ENCODE assay signal across 7 mouse cellular contexts in genomic region chr7:58399651-58400050, GRCm38 (mm10).
DNase-seq lines count a peak whose midpoint lies in the region; ATAC-seq and TF ChIP-seq lines count a peak whose summit lies in the region.

No protein-coding gene starts in this region.

- peak overlapping the region; percentile 43 for H3K4me3 ChIP-seq in liver, adult 2 months (ENCODE audit: insufficient read depth, low read depth, low read length)
- peak overlapping the region; percentile 47 for H3K4me3 ChIP-seq in embryonic facial prominence, embryonic 12.5 days
- peak overlapping the region; percentile 53 for H3K4me3 ChIP-seq in intestine, embryonic 15.5 days (replicated peaks)
- H3K4me3 ChIP-seq in myocyte = peak overlapping the region; percentile 25

- no peak; the same call in 1 of the 2 replicates for ATAC-seq in embryonic facial prominence, embryonic 12.5 days (ENCODE audit: insufficient number of reproducible peaks, insufficient read depth, low FRiP score, low TSS enrichment)
- peak; percentile 29 for ATAC-seq in intestine, embryonic 15.5 days

- no peaks in the 10 kb centered on the region for H3K9me3 ChIP-seq in embryonic facial prominence, embryonic 12.5 days
- H3K9me3 ChIP-seq in intestine, embryonic 15.5 days = no peaks in the 10 kb centered on the region

- H3K27me3 ChIP-seq in liver, adult 2 months (ENCODE audit: control insufficient read depth, insufficient read depth, low read length) = no peaks in the 10 kb centered on the region
- no peaks in the 10 kb centered on the region for H3K27me3 ChIP-seq in embryonic facial prominence, embryonic 12.5 days
- no peaks in the 10 kb centered on the region for H3K27me3 ChIP-seq in intestine, embryonic 15.5 days (replicated peaks)
- H3K27me3 ChIP-seq in myocyte (ENCODE audit: control insufficient read depth, insufficient read depth, insufficient read length) = no peaks in the 10 kb centered on the region

- no peak overlapping the region for H3K9ac ChIP-seq in liver, adult 2 months (ENCODE audit: low read depth, low read length)
- H3K9ac ChIP-seq in embryonic facial prominence, embryonic 12.5 days = peak overlapping the region; percentile 27; the same call in 1 of the 2 replicates
- peak overlapping the region; percentile 39 for H3K9ac ChIP-seq in intestine, embryonic 15.5 days

- no peak overlapping the region for H3ac ChIP-seq in myocyte (ENCODE audit: control insufficient read depth, insufficient read length)

- no peaks in the 10 kb centered on the region for H3K36me3 ChIP-seq in liver, adult 2 months (ENCODE audit: control insufficient read depth, insufficient read depth, low read length)
- H3K36me3 ChIP-seq in embryonic facial prominence, embryonic 12.5 days = no peaks in the 10 kb centered on the region
- no peaks in the 10 kb centered on the region for H3K36me3 ChIP-seq in intestine, embryonic 15.5 days
- H3K36me3 ChIP-seq in myocyte (ENCODE audit: control insufficient read depth, insufficient read depth) = no peaks in the 10 kb centered on the region

- H3K4me2 ChIP-seq in embryonic facial prominence, embryonic 12.5 days (replicated peaks) = peak overlapping the region; percentile 51
- H3K4me2 ChIP-seq in intestine, embryonic 15.5 days (replicated peaks) = peak overlapping the region; percentile 58
- H3K4me2 ChIP-seq in myocyte (ENCODE audit: low read depth) = peak overlapping the region; percentile 81

- H3K4me1 ChIP-seq in liver, adult 2 months (ENCODE audit: control insufficient read depth, insufficient read depth, low read length) = peaks cover 3% of the 10 kb centered on the region; the same call in 1 of the 2 replicates
- H3K4me1 ChIP-seq in embryonic facial prominence, embryonic 12.5 days = no peaks in the 10 kb centered on the region
- 0 out of 2 replicates have a peak, but pooled peaks cover 3% of the 10 kb centered on the region for H3K4me1 ChIP-seq in intestine, embryonic 15.5 days (replicated peaks)

- H3K79me2 ChIP-seq in liver, adult 2 months (ENCODE audit: control insufficient read depth, insufficient read depth, low read length) = no peaks in the 10 kb centered on the region
- H3K79me2 ChIP-seq in myocyte (ENCODE audit: control insufficient read depth, insufficient read depth) = no peaks in the 10 kb centered on the region

- TF ChIP-seq CTCF in liver, adult 2 months (IDR thresholded peaks at IDR 0.05; ENCODE audit: low read depth, low read length) = no peak

- 29% methylated on average over 5 of the region's 5 CpGs for WGBS in liver, adult 2 months
- WGBS in embryonic facial prominence, embryonic 12.5 days = 31% methylated on average over 5 of the region's 5 CpGs
- WGBS in intestine, embryonic 15.5 days = 22% methylated on average over 5 of the region's 5 CpGs

- no peak for DNase-seq in liver, adult 2 months (ENCODE audit: extremely low read depth, low read depth, low spot score)
- DNase-seq in liver = no peak
- no peak for DNase-seq in cerebellum, adult 9-10 months
- no peak for DNase-seq in retina, postnatal 1 day

- no peak for TF ChIP-seq POLR2A in liver, adult 2 months (IDR thresholded peaks at IDR 0.05; ENCODE audit: extremely low read depth, insufficient read depth, low read length)
- no peak for TF ChIP-seq POLR2A in myocyte (IDR thresholded peaks at IDR 0.05; ENCODE audit: insufficient read length, low read depth)

- no peak overlapping the region for H3K27ac ChIP-seq in liver, adult 2 months (replicated peaks; ENCODE audit: insufficient read depth, low read depth, low read length)
- no peak overlapping the region for H3K27ac ChIP-seq in embryonic facial prominence, embryonic 12.5 days
- 0 out of 2 replicates have a peak overlapping the region, but pooled peaks have one; percentile 25 for H3K27ac ChIP-seq in intestine, embryonic 15.5 days

TF ChIP-seq in myocyte, 11 proteins besides CTCF, POLR2A, EP300 and RAD21:
- TF ChIP-seq TCF12 (IDR thresholded peaks at IDR 0.05; ENCODE audit: insufficient read depth, poor library complexity, severe bottlenecking) = no peak
- TF ChIP-seq SRF (IDR thresholded peaks at IDR 0.05; ENCODE audit: control insufficient read depth, insufficient read length, low read depth) = no peak
